Mouse (Mus musculus) liver, embryonic 16.5 days (tissue): ENCODE measurements around the gene Hspa1l. TPM values are rescaled to one million over a fixed set of nuclear protein-coding genes. Genes with fewer than 3 reads are reported as not detected.

ENCODE experiments used
- ATAC-seq: fragments of 200-750 bp; cut with Nextera tagmentation; 2 replicates; pipeline ENCODE4 v1.8.0; 2017; ENCODE audit warnings: low read depth, mild to moderate bottlenecking, moderate number of reproducible peaks, moderate library complexity
- H3K27ac ChIP-seq: fragments of 300-500 bp; sonication (generic); 2 replicates; pipeline ENCODE4 v1.5.1; 2014; ENCODE audit warnings: mild to moderate bottlenecking, low read length
- H3K27me3 ChIP-seq: fragments of 300-500 bp; sonication (generic); 2 replicates; pipeline ENCODE4 v1.6.1; 2014; ENCODE audit warnings: low read depth, low read length, mixed read lengths; ENCODE audit not compliant: control insufficient read depth, insufficient read depth
- H3K36me3 ChIP-seq: fragments of 300-500 bp; sonication (generic); 2 replicates; pipeline ENCODE4 v1.6.1; 2014; ENCODE audit warnings: mild to moderate bottlenecking; ENCODE audit not compliant: control insufficient read depth, insufficient read depth
- H3K4me1 ChIP-seq: fragments of 300-500 bp; sonication (generic); 2 replicates; pipeline ENCODE4 v1.6.1; 2014; ENCODE audit warnings: low read depth, low read length, mixed read lengths; ENCODE audit not compliant: control insufficient read depth
- H3K4me2 ChIP-seq: fragments of 300-500 bp; sonication (generic); 2 replicates; pipeline ENCODE4 v1.6.1; 2014; ENCODE audit warnings: low read depth, low read length, mixed read lengths
- H3K4me3 ChIP-seq: fragments of 300-500 bp; sonication (generic); 2 replicates; pipeline ENCODE4 v1.5.1; 2014; ENCODE audit warnings: low read depth, mild to moderate bottlenecking, low read length
- H3K9ac ChIP-seq: fragments of 300-500 bp; sonication (generic); 2 replicates; pipeline ENCODE4 v1.6.1; 2014; ENCODE audit warnings: low read depth, low read length
- H3K9me3 ChIP-seq: fragments of 300-500 bp; sonication (generic); replicated peaks from 2 replicates; pipeline ENCODE4 v1.6.1; 2016; ENCODE audit warnings: low read length; ENCODE audit not compliant: control insufficient read depth
- WGBS: fragments of 180-500 bp; shearing (Covaris S2); extraction: QIAGEN DNeasy Blood & Tissue Kit; methylation state at CpG from one replicate; pipeline ENCODE4 v1.1.7; 2014; ENCODE audit not compliant: insufficient replicate concordance; 5-methylcytosine and 5-hydroxymethylcytosine counted together
- polyA plus RNA-seq: library from polyadenylated mRNA; unstranded; fragments of >200 nt; fragmentation: Nextera tagmentation; extraction: Ambion mirVana; gene quantifications from 2 replicates; pipeline ENCODE4 v1.2.1, GENCODE M21; 2015

The Hspa1l gene
- polyA plus RNA-seq, 1 experiment from 2014 or later: 0.27 TPM

GRCm38 (mm10) chr17:35016376-35016775 is 43.9 kb downstream of the Hspa1l start, which contains the start of gene Vwa7:
Gene Vwa7 (plus strand): TSS chr17:35016579.
- H3K9me3 ChIP-seq: no peaks in the 10 kb centered on the region
- H3K4me1 ChIP-seq: peaks cover 10% of the 10 kb centered on the region
- WGBS: 82% methylated on average over 12 of the region's 12 CpGs
- no peak within 1 kb of the TSS for H3K4me2 ChIP-seq
- H3K9ac ChIP-seq: no peak within 1 kb of the TSS
- no peak within 1 kb of the TSS for H3K4me3 ChIP-seq
- no peaks in the 10 kb centered on the region for H3K27me3 ChIP-seq
- no peak within 1 kb of the TSS for H3K27ac ChIP-seq
- H3K36me3 ChIP-seq: peaks cover 48% of the 10 kb centered on the region
- no peak for ATAC-seq

GRCm38 (mm10) chr17:35016791-35017705 is 44.5 kb downstream of the Hspa1l start:
- Histone ChIP-seq H3K4me2 (no peak overlapping the region), H3K9me3 (no peaks in the 10 kb centered on the region), H3K4me1 (peaks cover 17% of the 10 kb centered on the region), H3K9ac (no peak overlapping the region), H3K4me3 (no peak overlapping the region), H3K27ac (no peak overlapping the region), H3K27me3 (no peaks in the 10 kb centered on the region), H3K36me3 (peaks cover 42% of the 10 kb centered on the region)
- no peak for ATAC-seq
- WGBS: 73% methylated on average over 10 of the region's 10 CpGs

- H3K9me3 ChIP-seq: no peaks in the 10 kb centered on the region
- 69% methylated on average over 14 of the region's 14 CpGs for WGBS
- H3K27ac ChIP-seq: no peak overlapping the region
- no peak overlapping the region for H3K9ac ChIP-seq
- H3K27me3 ChIP-seq: no peaks in the 10 kb centered on the region
- H3K4me2 ChIP-seq: no peak overlapping the region
- ATAC-seq: no peak
- no peak overlapping the region for H3K4me3 ChIP-seq
- peaks cover 21% of the 10 kb centered on the region for H3K4me1 ChIP-seq
- peaks cover 36% of the 10 kb centered on the region for H3K36me3 ChIP-seq
Measured at GRCm38 (mm10) chr17:35017706-35018030, 45.2 kb downstream of the Hspa1l start.

GRCm38 (mm10) chr17:35018171-35018570 is 45.7 kb downstream of the Hspa1l start:
- H3K9me3 ChIP-seq: no peaks in the 10 kb centered on the region
- H3K27me3 ChIP-seq: no peaks in the 10 kb centered on the region
- H3K36me3 ChIP-seq: peaks cover 31% of the 10 kb centered on the region
- no peak overlapping the region for H3K4me2 ChIP-seq
- H3K4me3 ChIP-seq: no peak overlapping the region
- no peak for ATAC-seq
- peaks cover 25% of the 10 kb centered on the region for H3K4me1 ChIP-seq
- no peak overlapping the region for H3K9ac ChIP-seq
- no peak overlapping the region for H3K27ac ChIP-seq
- 56% methylated on average over 3 of the region's 3 CpGs for WGBS

- H3K4me1 ChIP-seq: peaks cover 36% of the 10 kb centered on the region
- no peak overlapping the region for H3K4me2 ChIP-seq
- H3K27me3 ChIP-seq: no peaks in the 10 kb centered on the region
- H3K9ac ChIP-seq: no peak overlapping the region
- H3K36me3 ChIP-seq: peaks cover 13% of the 10 kb centered on the region
- H3K27ac ChIP-seq: no peak overlapping the region
- WGBS: 85% methylated on average over 11 of the region's 11 CpGs
- ATAC-seq: no peak
- H3K4me3 ChIP-seq: no peak overlapping the region
- no peaks in the 10 kb centered on the region for H3K9me3 ChIP-seq
Measured at GRCm38 (mm10) chr17:35019894-35020293, 47.4 kb downstream of the Hspa1l start.

GRCm38 (mm10) chr17:35020551-35020950 is 48.0 kb downstream of the Hspa1l start:
- Histone ChIP-seq H3K27ac (no peak overlapping the region), H3K4me3 (no peak overlapping the region), H3K4me1 (peaks cover 36% of the 10 kb centered on the region), H3K27me3 (no peaks in the 10 kb centered on the region), H3K4me2 (no peak overlapping the region), H3K36me3 (peaks cover 8% of the 10 kb centered on the region), H3K9ac (no peak overlapping the region), H3K9me3 (no peaks in the 10 kb centered on the region)
- WGBS: 80% methylated on average over 8 of the region's 8 CpGs
- no peak for ATAC-seq

- Histone ChIP-seq H3K27ac (peak overlapping the region; percentile 39), H3K4me2 (peak overlapping the region; percentile 38), H3K4me1 (peaks cover 34% of the 10 kb centered on the region), H3K4me3 (no peak overlapping the region), H3K9me3 (no peaks in the 10 kb centered on the region), H3K27me3 (no peaks in the 10 kb centered on the region), H3K36me3 (peaks cover 1% of the 10 kb centered on the region; the same call in 1 of the 2 replicates), H3K9ac (no peak overlapping the region)
- 11% methylated on average over 17 of the region's 17 CpGs for WGBS
- peak; percentile 20; the same call in 1 of the 2 replicates for ATAC-seq
Measured at GRCm38 (mm10) chr17:35021163-35021808, 48.8 kb downstream of the Hspa1l start.

GRCm38 (mm10) chr17:35021842-35022477 is 49.5 kb downstream of the Hspa1l start:
- Histone ChIP-seq H3K4me1 (peaks cover 31% of the 10 kb centered on the region), H3K36me3 (no peaks in the 10 kb centered on the region), H3K4me3 (no peak overlapping the region), H3K9ac (no peak overlapping the region), H3K4me2 (peak overlapping the region; percentile 38), H3K27me3 (no peaks in the 10 kb centered on the region), H3K27ac (peak overlapping the region; percentile 39), H3K9me3 (no peaks in the 10 kb centered on the region)
- 6% methylated on average over 6 of the region's 6 CpGs for WGBS
- ATAC-seq: peak; percentile 87
